Mouse (Mus musculus) heart, embryonic 10.5 days (tissue): ENCODE data around the gene Ssrp1. TPM values are rescaled to one million over a fixed set of nuclear protein-coding genes. Genes with fewer than 3 reads are reported as not detected.

Experiments
- DNase-seq: peaks from one replicate; pipeline ENCODE4 v3.0.0-alpha.2; 2017; ENCODE audit warnings: low spot score
- H3K27ac ChIP-seq: fragments of 300-500 bp; sonication (generic); 2 replicates; pipeline ENCODE4 v1.5.1; 2016; ENCODE audit warnings: mild to moderate bottlenecking
- H3K27me3 ChIP-seq: fragments of 300-500 bp; sonication (generic); 2 replicates; pipeline ENCODE4 v1.6.1; 2016; ENCODE audit warnings: mild to moderate bottlenecking; ENCODE audit not compliant: poor library complexity, insufficient read depth, severe bottlenecking
- H3K36me3 ChIP-seq: fragments of 300-500 bp; sonication (generic); 2 replicates; pipeline ENCODE4 v1.6.1; 2016; ENCODE audit warnings: mild to moderate bottlenecking, moderate library complexity
- H3K4me1 ChIP-seq: fragments of 300-500 bp; sonication (generic); 2 replicates; pipeline ENCODE4 v1.6.1; 2016; ENCODE audit warnings: mild to moderate bottlenecking
- H3K4me3 ChIP-seq: fragments of 300-500 bp; sonication (generic); 2 replicates; pipeline ENCODE4 v1.5.1; 2016; ENCODE audit warnings: mild to moderate bottlenecking, moderate library complexity
- H3K9me3 ChIP-seq: fragments of 300-500 bp; sonication (generic); 2 replicates; pipeline ENCODE4 v1.6.1; 2016; ENCODE audit warnings: mild to moderate bottlenecking, moderate library complexity
- WGBS: fragments of 180-500 bp; shearing (Covaris S2); methylation state at CpG from one replicate; pipeline ENCODE4 v1.1.7; 2016; 5-methylcytosine and 5-hydroxymethylcytosine counted together
- polyA plus RNA-seq: library from polyadenylated mRNA; unstranded; fragments of >200 nt; fragmentation: Nextera tagmentation; extraction: Ambion mirVana; gene quantifications from 2 replicates; pipeline ENCODE4 v1.2.1, GENCODE M21; 2016

Gene Ssrp1
- polyA plus RNA-seq, 1 experiment from 2014 or later = 273 TPM

DNA sequence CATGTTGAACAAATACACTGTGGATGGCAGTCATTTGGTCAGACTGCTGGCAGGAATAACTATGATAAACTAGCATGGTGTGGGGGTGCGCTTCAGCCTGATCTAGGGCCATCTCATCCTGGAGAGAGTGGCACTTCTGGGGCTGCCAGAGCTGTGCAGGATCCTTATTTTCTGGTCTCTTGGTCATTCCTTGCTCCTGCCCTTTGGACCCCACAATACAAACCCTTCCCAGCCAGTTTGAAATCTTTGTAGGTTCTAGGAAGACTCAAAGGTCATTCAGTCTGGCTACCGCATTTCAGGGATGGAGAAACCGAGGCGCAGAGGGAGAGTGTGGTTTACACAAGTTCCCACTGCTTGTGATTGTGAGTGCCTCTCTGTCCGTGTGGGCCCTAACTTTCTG lies 29.9 kb downstream of the Ssrp1 start:
- Histone ChIP-seq H3K27me3 (no peaks in the 10 kb centered on the region), H3K4me3 (no peak overlapping the region), H3K36me3 (peaks cover 71% of the 10 kb centered on the region), H3K4me1 (peaks cover 8% of the 10 kb centered on the region), H3K9me3 (no peaks in the 10 kb centered on the region), H3K27ac (no peak overlapping the region)
- no peak for DNase-seq
- 86% methylated on average over 5 of the region's 5 CpGs for WGBS

DNA sequence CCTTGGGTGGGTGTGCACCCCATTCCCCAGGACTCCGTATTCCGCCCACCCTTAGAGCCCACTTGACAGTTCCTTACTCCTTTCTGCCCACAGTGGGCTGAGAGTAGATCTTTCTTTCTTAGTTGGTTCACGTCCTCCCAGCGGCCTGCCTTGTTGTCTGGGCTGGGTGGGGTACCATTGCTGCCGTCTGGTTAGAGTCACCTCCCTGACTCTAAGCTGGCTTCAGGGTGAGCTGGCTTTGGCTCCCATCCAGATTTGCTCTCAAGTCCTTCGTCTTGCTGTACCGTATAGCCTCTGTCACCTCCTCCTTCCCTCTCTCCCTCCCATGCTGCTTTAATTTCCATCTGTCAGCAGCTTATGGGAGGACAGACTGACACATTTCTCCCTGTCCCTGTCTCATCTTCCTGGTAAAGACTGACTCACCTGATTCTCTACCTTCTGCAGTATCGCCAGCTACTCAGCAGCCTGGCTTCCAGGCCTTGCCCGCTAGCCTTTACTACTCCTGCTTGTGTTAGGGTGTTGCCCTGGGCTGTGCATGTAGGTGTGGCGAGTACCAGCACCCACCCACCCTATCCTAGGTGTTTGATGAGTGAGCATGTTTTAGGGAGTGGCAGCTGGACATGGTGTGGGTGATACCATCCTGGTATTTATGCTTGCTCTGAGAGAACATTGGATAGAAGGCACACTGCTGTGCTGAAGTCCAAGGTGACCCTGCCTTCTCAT lies 31.0 kb downstream of the Ssrp1 start:
- no peaks in the 10 kb centered on the region for H3K27me3 ChIP-seq
- peaks cover 8% of the 10 kb centered on the region for H3K4me1 ChIP-seq
- DNase-seq = no peak
- no peaks in the 10 kb centered on the region for H3K9me3 ChIP-seq
- peaks cover 71% of the 10 kb centered on the region for H3K36me3 ChIP-seq
- no peak overlapping the region for H3K27ac ChIP-seq
- H3K4me3 ChIP-seq = no peak overlapping the region
- 74% methylated on average over 10 of the region's 10 CpGs for WGBS

DNA sequence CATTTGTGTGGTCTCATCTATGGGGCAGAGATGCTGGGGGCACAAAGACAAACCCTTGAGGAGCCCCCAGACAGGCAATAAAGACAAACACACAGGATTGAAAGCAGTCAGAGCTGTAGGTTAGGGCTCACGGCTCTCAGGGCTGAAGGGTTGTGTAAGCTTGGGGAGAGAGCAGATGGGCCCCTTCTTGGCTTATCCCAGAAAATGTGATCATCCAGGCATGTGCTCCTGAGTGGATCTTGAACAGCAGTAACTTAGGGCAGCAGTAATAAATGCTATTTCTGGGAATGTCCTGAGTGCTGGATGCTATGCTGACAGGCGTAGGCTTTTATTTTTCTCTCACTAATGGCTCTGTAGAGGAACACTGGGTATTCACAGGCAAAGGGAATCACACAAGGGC lies 31.6 kb downstream of the Ssrp1 start:
- Histone ChIP-seq H3K36me3 (peaks cover 69% of the 10 kb centered on the region), H3K4me3 (no peak overlapping the region)

DNA sequence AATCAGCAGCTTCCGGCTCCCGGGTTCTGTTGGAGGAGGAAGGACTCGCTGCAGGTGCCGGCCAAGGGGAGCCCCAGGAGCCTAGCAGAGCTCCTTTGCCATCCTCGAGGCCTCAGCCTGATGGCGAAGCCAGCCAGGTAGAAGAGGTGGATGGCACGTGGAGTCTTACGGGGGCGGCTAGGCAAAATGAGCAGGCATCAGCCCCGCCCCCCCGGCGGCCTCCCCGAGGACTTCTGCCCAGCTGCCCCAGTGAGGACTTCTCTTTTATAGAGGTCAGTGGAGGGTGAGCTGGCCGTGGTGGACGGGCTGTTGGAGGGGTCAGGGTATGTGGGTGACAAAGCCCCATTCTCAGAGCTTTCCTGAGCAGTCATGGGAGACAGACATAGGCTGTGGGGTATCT lies 33.1 kb downstream of the Ssrp1 start:
- WGBS = 70% methylated on average over 15 of the region's 15 CpGs

More for the DNA sequence above, 31.6 kb downstream of the Ssrp1 start:
- H3K9me3 ChIP-seq = no peaks in the 10 kb centered on the region
- H3K4me1 ChIP-seq = peaks cover 8% of the 10 kb centered on the region
- H3K27me3 ChIP-seq = no peaks in the 10 kb centered on the region
- no peak overlapping the region for H3K27ac ChIP-seq
- no peak for DNase-seq
- 86% methylated on average over 2 of the region's 2 CpGs for WGBS

DNA sequence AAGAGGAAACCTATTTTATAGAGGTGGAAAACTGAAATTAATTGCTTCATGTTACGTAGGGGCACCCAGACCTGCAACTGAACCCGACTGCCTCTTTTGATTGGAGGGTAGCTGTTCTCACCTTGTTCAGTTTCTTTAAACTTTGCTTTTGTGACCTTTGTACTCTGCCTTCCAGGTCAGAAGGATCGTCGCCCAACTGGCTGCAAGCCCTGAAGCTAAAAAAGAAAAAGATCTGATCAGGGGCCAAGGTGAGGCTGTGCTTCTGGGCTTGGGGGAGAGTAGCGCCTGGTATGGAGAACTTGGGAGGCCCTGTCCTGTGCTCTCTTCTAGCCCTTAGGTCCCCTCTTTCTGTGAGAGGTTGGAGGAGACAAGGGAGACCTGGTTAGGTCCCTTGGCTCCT lies 34.9 kb downstream of the Ssrp1 start:
- peaks cover 4% of the 10 kb centered on the region; the same call in 1 of the 2 replicates for H3K4me1 ChIP-seq
- no peak overlapping the region for H3K4me3 ChIP-seq
- H3K9me3 ChIP-seq = no peaks in the 10 kb centered on the region
- H3K36me3 ChIP-seq = peaks cover 46% of the 10 kb centered on the region
- no peak for DNase-seq
- H3K27me3 ChIP-seq = no peaks in the 10 kb centered on the region
- WGBS = 88% methylated on average over 5 of the region's 5 CpGs
- no peak overlapping the region for H3K27ac ChIP-seq

More for the DNA sequence above, 33.1 kb downstream of the Ssrp1 start:
- Histone ChIP-seq H3K27me3 (no peaks in the 10 kb centered on the region), H3K4me3 (no peak overlapping the region), H3K9me3 (no peaks in the 10 kb centered on the region), H3K36me3 (peaks cover 60% of the 10 kb centered on the region), H3K4me1 (peaks cover 7% of the 10 kb centered on the region), H3K27ac (no peak overlapping the region)
- no peak for DNase-seq

DNA sequence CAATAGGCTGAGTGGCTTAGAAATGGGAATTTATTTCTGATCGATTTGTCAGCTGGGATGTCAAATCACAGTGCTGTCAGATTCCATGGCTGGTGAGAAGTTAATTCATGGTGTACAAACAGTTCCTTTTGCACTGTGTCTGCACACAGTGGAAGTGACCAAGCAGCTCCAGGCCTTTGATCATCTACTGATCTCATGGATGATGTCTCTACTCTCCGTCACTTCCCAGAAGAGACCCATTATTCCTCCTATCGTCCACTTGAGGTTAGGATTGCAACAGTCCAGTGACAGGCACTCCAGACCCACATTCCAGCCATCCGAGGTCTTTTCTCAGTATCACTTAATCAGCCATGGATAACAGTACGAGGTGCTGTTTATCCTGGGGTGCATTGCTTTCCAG lies 36.7 kb downstream of the Ssrp1 start:
- Histone ChIP-seq H3K27me3 (no peaks in the 10 kb centered on the region), H3K4me1 (peaks cover 4% of the 10 kb centered on the region; the same call in 1 of the 2 replicates), H3K27ac (no peak overlapping the region), H3K9me3 (no peaks in the 10 kb centered on the region), H3K36me3 (peaks cover 40% of the 10 kb centered on the region), H3K4me3 (no peak overlapping the region)
- no peak for DNase-seq
- WGBS = 62% methylated on average over 5 of the region's 5 CpGs

DNA sequence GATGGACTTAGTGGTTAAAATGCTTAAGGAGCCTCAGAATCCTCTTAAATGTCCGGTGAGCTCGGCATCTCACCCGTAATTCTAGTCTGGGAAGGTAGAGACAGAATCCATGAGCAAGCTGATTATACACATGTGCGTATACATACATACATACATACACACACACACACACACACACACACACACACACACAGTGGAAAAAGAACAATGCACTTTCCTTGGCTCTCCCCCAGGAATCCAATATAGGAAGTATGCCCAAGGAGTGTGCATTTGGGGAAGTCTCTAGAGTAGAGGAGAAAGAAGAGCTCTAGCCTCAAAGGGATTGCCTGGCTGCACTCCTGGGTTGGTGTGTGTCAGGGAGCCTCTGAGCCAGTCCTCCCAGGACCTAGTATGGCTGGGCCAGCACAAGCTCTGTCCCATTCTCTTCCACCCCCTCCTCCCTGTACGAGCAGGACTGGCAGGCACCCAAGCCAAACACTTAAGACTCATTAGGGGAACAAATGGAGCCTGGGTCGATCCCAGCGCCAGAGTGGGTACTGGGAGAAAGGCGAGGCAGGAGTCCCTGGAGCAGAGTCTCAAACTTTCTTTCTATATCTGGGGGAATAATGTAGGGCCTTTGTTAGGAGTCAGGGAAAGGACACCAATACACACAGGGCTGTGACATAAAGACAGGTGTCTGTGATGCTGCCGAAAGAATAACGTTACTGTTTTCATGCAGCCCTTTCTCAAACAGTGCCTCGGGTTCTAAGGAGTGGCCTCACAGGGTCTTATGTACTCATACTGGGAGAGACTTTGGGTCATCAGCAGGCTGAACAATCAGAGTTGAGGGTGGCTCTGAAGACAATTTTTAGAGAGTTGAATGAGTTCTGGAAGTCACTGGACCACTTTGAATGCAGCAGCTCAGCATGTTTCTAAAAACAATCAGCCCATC lies 51.9 kb downstream of the Ssrp1 start:
- Histone ChIP-seq H3K4me3 (no peak overlapping the region), H3K27ac (0 out of 2 replicates have a peak overlapping the region, but pooled peaks have one; percentile 6)
- WGBS = 63% methylated on average over 11 of the region's 11 CpGs

DNA sequence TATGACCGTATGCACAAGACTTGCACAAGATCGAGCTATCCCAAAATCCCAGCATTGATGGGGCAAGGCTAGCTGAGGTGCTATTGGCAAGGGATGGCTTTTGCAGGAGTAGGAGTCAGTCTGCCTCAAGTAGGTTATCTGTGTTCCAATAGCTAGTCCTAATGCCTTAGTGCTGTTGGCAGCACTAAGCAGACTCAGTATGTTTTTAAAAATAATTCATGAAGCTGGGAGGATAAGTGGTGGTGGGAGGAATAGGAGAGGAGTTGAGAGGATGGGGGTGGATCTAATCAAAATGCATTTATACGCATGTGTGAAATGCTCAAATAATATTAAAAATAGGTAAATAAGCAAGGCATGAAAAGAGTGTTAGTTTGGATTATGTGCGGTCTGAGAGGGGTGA lies 54.3 kb downstream of the Ssrp1 start:
- Histone ChIP-seq H3K4me3 (no peak overlapping the region), H3K4me1 (peaks cover 12% of the 10 kb centered on the region), H3K9me3 (no peaks in the 10 kb centered on the region), H3K36me3 (no peaks in the 10 kb centered on the region), H3K27ac (no peak overlapping the region), H3K27me3 (no peaks in the 10 kb centered on the region)
- no peak for DNase-seq
- WGBS = 89% methylated on average over 4 of the region's 4 CpGs

More for the DNA sequence above, 51.9 kb downstream of the Ssrp1 start:
- H3K36me3 ChIP-seq = no peaks in the 10 kb centered on the region
- no peaks in the 10 kb centered on the region for H3K9me3 ChIP-seq
- no peaks in the 10 kb centered on the region for H3K27me3 ChIP-seq
- H3K4me1 ChIP-seq = peaks cover 5% of the 10 kb centered on the region; the same call in 1 of the 2 replicates
- DNase-seq = no peak

DNA sequence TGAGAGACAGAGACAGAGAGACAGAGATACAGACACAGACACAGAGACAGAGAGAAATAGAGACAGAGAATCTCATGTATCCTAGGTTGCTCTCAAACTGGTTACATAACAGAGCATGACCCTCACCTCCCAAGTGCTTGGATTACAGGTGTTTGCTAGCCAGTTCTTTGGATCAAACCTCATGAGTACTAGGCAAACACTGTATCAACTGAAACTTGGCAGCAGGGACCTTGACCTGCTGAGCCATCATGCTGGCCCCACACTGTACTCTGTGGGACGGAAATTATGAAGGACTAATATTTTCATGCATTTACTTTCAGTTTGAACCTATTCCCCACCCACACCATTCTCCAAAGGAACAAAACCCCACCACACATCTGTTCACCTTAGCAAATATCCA lies 56.3 kb downstream of the Ssrp1 start:
- Histone ChIP-seq H3K9me3 (no peaks in the 10 kb centered on the region), H3K36me3 (no peaks in the 10 kb centered on the region), H3K4me1 (peaks cover 12% of the 10 kb centered on the region), H3K27me3 (no peaks in the 10 kb centered on the region), H3K27ac (no peak overlapping the region), H3K4me3 (no peak overlapping the region)
- DNase-seq = no peak
- 95% methylated on average over 1 of the region's 1 CpGs for WGBS

DNA sequence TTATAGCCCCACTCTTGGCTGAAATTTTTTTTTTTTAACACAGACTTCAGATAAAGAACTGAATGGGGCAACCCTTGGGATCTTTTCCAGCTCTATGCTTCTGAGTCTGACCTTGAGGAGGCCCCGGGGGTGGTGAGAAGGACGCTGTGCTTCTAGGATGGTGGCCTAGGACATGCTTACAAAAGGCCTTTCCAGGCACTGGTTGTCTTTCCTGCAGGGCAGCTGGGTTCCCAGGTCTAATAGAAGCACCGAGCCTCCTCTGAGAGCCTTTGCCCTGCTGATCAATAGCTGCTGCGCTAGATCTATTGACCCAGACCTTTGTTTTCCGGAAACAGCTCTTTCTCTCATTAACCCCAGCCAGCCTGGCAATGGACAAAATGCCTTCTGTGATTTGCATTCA lies 58.9 kb downstream of the Ssrp1 start:
- Histone ChIP-seq H3K4me1 (peaks cover 11% of the 10 kb centered on the region), H3K36me3 (no peaks in the 10 kb centered on the region), H3K9me3 (no peaks in the 10 kb centered on the region), H3K27me3 (no peaks in the 10 kb centered on the region), H3K27ac (peak overlapping the region; percentile 3; the same call in 1 of the 2 replicates), H3K4me3 (no peak overlapping the region)
- 63% methylated on average over 5 of the region's 5 CpGs for WGBS
- no peak for DNase-seq

Other genes with a start within 250 kb of the Ssrp1 start
- 51.3 and 65.3 TPM in 2 replicates for gene Ube2l6, start 238.4 kb upstream of the Ssrp1 start, polyA plus RNA-seq
- 0.18 and 0.19 TPM in 2 replicates for gene Smtnl1, start 214.6 kb upstream of the Ssrp1 start, polyA plus RNA-seq
- 82.9 and 92.9 TPM in 2 replicates for gene Timm10, start 210.2 kb upstream of the Ssrp1 start, polyA plus RNA-seq
- 38.9 and 41.0 TPM in 2 replicates for gene Slc43a1, start 198.4 kb upstream of the Ssrp1 start, polyA plus RNA-seq
- 0.33 and 0.88 TPM in 2 replicates for gene Rtn4rl2, start 150.5 kb upstream of the Ssrp1 start, polyA plus RNA-seq
- gene Slc43a3, start 100.7 kb upstream of the Ssrp1 start, polyA plus RNA-seq = 48.4 and 50.9 TPM in 2 replicates
- 0.64 TPM in 1 of 2 replicates, not detected in the other for gene Prg2, start 56.8 kb upstream of the Ssrp1 start, polyA plus RNA-seq
- 0.31 TPM in 1 of 2 replicates, not detected in the other for gene Prg3, start 49.0 kb upstream of the Ssrp1 start, polyA plus RNA-seq
- gene P2rx3, start 228 bp downstream of the Ssrp1 start, polyA plus RNA-seq = 1.1 and 1.6 TPM in 2 replicates
- gene Tnks1bp1, start 10.8 kb downstream of the Ssrp1 start, polyA plus RNA-seq = 24.7 and 25.9 TPM in 2 replicates
- 7.0 and 23.8 TPM in 2 replicates for gene Aplnr, start 99.0 kb downstream of the Ssrp1 start, polyA plus RNA-seq
- 0.14 and 0.20 TPM in 2 replicates for gene Lrrc55, start 160.0 kb downstream of the Ssrp1 start, polyA plus RNA-seq